Mouse (Mus musculus): ENCODE results near the gene Polk. TPM values are rescaled to one million over a fixed set of nuclear protein-coding genes. Genes with fewer than 3 reads are reported as not detected.

Polk gene
- polyA plus RNA-seq, 1 experiment from 2014 or later = 9.1 TPM

DNA sequence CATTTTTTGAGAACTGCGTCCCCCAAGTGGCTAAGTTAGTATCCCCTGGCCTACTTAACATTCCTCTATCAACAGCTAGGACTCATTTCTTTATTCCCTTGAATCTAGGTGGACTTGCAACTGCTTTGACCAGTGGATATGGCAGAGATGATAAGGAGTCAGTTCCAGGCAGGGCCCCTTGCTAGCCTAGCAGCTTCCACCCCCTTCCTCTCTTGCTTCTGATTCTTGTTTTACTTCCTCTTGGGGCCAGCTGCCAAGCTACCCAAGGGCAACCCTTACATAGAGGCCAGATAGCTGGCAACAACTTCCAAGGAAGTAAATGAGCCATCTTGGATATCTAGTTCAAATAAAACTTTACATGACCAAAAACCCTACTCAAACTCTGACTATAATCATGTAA, 105.5 kb downstream of the Polk start:
- Histone ChIP-seq H3K9ac (replicated peaks; ENCODE audit: low read length) (no peak overlapping the region), H3K27me3 (ENCODE audit: control insufficient read depth, insufficient read depth, low read length) (no peaks in the 10 kb centered on the region), H3K4me1 (ENCODE audit: control insufficient read depth, insufficient read depth, low read length) (no peaks in the 10 kb centered on the region; the same call in 1 of the 2 replicates), H3K4me2 (ENCODE audit: low read depth, low read length) (no peak overlapping the region), H3K9me3 (replicated peaks; ENCODE audit: control insufficient read depth, low read length) (no peaks in the 10 kb centered on the region), H3K27ac (replicated peaks; ENCODE audit: low read depth, low read length) (no peak overlapping the region), H3K4me3 (ENCODE audit: low read depth, low read length) (no peak overlapping the region), H3K36me3 (replicated peaks; ENCODE audit: control insufficient read depth, insufficient read depth, low read depth, low read length) (no peaks in the 10 kb centered on the region)
- 88% methylated on average over 1 of the region's 1 CpGs for WGBS
- no peak for DNase-seq (ENCODE audit: low spot score)
- no peak for ATAC-seq (replicated peaks; ENCODE audit: insufficient number of reproducible peaks, low FRiP score, low TSS enrichment, low read depth)

DNA sequence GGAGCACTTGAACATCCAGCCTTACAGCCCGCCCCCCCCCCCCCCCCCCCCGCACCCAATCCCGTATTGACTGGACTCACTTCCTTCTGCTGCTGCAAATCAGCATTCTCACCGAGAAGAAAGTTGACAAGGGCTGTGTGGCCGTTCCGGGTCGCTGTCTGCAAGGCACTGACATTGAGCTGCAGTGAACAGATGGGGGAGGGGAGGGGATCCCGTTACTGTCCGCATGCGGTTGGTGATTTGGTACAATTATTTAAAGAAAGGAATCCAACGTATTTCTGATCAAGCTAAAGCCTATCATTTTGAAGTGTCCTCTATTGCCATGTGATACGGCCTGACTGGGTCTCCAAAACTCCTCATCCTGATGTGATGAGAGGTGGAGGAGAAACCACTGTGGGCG, 106.6 kb downstream of the Polk start:
- no peak for ATAC-seq (replicated peaks; ENCODE audit: insufficient number of reproducible peaks, low FRiP score, low TSS enrichment, low read depth)
- Histone ChIP-seq H3K4me1 (ENCODE audit: control insufficient read depth, insufficient read depth, low read length) (no peaks in the 10 kb centered on the region; the same call in 1 of the 2 replicates), H3K4me3 (ENCODE audit: low read depth, low read length) (no peak overlapping the region), H3K4me2 (ENCODE audit: low read depth, low read length) (no peak overlapping the region), H3K9ac (replicated peaks; ENCODE audit: low read length) (no peak overlapping the region), H3K27ac (replicated peaks; ENCODE audit: low read depth, low read length) (no peak overlapping the region), H3K9me3 (replicated peaks; ENCODE audit: control insufficient read depth, low read length) (no peaks in the 10 kb centered on the region), H3K27me3 (ENCODE audit: control insufficient read depth, insufficient read depth, low read length) (no peaks in the 10 kb centered on the region), H3K36me3 (replicated peaks; ENCODE audit: control insufficient read depth, insufficient read depth, low read depth, low read length) (no peaks in the 10 kb centered on the region)
- DNase-seq (ENCODE audit: low spot score) = peak; percentile 57
- 27% methylated on average over 12 of the region's 13 CpGs for WGBS

DNA sequence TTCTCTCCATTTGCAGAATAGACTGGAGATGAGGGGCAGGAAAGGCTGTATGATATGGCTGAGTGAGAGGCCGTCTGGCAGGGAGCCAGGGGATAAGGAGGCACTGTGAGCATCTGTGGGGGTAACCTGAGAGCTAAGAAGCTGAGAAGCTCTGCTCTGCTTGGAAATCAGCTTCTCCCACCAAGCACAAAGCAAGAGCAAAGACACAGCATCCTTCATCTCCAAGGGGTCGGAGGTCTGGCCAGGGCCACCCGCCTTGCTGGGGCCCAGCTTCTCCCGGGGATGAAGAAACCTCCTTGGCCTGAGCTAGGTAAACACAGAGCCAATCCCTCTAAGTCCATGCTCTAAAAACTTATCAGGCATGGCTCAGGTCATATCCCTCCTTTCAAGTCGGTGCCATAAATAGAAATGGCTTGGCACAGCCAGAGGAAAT, 107.5 kb downstream of the Polk start:
- H3K4me3 ChIP-seq (ENCODE audit: low read depth, low read length) = no peak overlapping the region
- ATAC-seq (replicated peaks; ENCODE audit: insufficient number of reproducible peaks, low FRiP score, low TSS enrichment, low read depth) (peak; percentile 51; the same call in 1 of the 2 replicates), DNase-seq (ENCODE audit: low spot score) (peak; percentile 57)
- no peaks in the 10 kb centered on the region; the same call in 1 of the 2 replicates for H3K4me1 ChIP-seq (ENCODE audit: control insufficient read depth, insufficient read depth, low read length)
- no peaks in the 10 kb centered on the region for H3K36me3 ChIP-seq (replicated peaks; ENCODE audit: control insufficient read depth, insufficient read depth, low read depth, low read length)
- no peaks in the 10 kb centered on the region for H3K9me3 ChIP-seq (replicated peaks; ENCODE audit: control insufficient read depth, low read length)
- no peak overlapping the region for H3K9ac ChIP-seq (replicated peaks; ENCODE audit: low read length)
- no peaks in the 10 kb centered on the region for H3K27me3 ChIP-seq (ENCODE audit: control insufficient read depth, insufficient read depth, low read length)
- H3K27ac ChIP-seq (replicated peaks; ENCODE audit: low read depth, low read length) = peak overlapping the region; percentile 56; the same call in 1 of the 2 replicates
- 43% methylated on average over 5 of the region's 5 CpGs for WGBS
- no peak overlapping the region for H3K4me2 ChIP-seq (ENCODE audit: low read depth, low read length)

DNA sequence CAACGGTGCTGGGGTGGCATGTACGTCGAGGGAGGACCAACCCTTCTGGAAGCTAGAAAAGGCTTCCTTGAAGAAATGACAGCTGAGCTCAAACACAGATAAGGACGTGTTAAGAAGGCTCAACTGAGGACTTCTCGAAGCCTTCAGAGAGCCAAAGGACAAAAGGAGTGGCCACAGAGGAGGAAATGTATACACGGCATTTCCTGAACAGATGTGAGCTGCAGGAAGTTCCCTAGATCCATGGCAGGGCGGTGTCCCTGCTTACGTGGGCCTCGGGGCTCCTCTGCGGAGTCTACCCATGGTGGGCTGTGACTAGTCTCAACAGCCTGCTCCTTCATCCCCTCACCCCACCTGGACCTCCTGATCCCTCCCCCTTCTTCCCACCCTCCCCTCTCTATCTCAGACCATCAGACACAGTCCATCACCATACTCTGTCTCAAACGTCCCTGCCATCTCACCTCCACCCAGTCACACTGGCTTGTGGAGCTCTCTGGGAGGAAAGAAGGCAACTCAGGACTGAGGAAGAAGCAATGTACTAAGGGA, 108.7 kb downstream of the Polk start:
- no peaks in the 10 kb centered on the region for H3K9me3 ChIP-seq (replicated peaks; ENCODE audit: control insufficient read depth, low read length)
- 66% methylated on average over 11 of the region's 11 CpGs for WGBS
- H3K27ac ChIP-seq (replicated peaks; ENCODE audit: low read depth, low read length) = no peak overlapping the region

DNA sequence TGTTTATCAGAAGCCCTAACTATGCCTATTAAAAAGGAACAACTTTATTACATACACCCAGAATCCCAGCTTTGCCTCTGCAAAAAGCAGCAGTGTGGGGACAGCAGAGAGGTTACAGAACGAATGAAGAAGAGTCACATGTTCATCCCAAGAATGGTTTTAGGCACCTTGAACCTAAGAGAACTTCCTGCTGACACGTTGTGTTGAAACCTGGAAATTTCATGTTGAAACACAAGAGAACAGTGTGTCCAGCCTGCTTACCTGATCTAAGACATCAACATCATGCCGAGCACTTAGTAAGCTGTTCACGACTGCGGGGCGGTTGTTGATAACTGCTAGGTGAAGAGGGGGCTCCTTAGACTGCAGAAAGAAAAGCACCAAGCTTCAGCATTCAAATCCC, 109.3 kb downstream of the Polk start:
- Histone ChIP-seq H3K36me3 (replicated peaks; ENCODE audit: control insufficient read depth, insufficient read depth, low read depth, low read length) (no peaks in the 10 kb centered on the region), H3K4me2 (ENCODE audit: low read depth, low read length) (no peak overlapping the region), H3K4me3 (ENCODE audit: low read depth, low read length) (no peak overlapping the region), H3K9me3 (replicated peaks; ENCODE audit: control insufficient read depth, low read length) (no peaks in the 10 kb centered on the region), H3K27ac (replicated peaks; ENCODE audit: low read depth, low read length) (no peak overlapping the region), H3K27me3 (ENCODE audit: control insufficient read depth, insufficient read depth, low read length) (no peaks in the 10 kb centered on the region), H3K4me1 (ENCODE audit: control insufficient read depth, insufficient read depth, low read length) (no peaks in the 10 kb centered on the region; the same call in 1 of the 2 replicates), H3K9ac (replicated peaks; ENCODE audit: low read length) (no peak overlapping the region)
- DNase-seq (ENCODE audit: low spot score) (no peak), ATAC-seq (replicated peaks; ENCODE audit: insufficient number of reproducible peaks, low FRiP score, low TSS enrichment, low read depth) (no peak)
- 85% methylated on average over 6 of the region's 6 CpGs for WGBS

More for the DNA sequence above, 108.7 kb downstream of the Polk start:
- DNase-seq (ENCODE audit: low spot score) (no peak), ATAC-seq (replicated peaks; ENCODE audit: insufficient number of reproducible peaks, low FRiP score, low TSS enrichment, low read depth) (no peak; the same call in 1 of the 2 replicates)
- no peaks in the 10 kb centered on the region for H3K27me3 ChIP-seq (ENCODE audit: control insufficient read depth, insufficient read depth, low read length)
- no peak overlapping the region for H3K4me3 ChIP-seq (ENCODE audit: low read depth, low read length)
- H3K36me3 ChIP-seq (replicated peaks; ENCODE audit: control insufficient read depth, insufficient read depth, low read depth, low read length) = no peaks in the 10 kb centered on the region
- H3K4me1 ChIP-seq (ENCODE audit: control insufficient read depth, insufficient read depth, low read length) = no peaks in the 10 kb centered on the region; the same call in 1 of the 2 replicates
- no peak overlapping the region for H3K9ac ChIP-seq (replicated peaks; ENCODE audit: low read length)
- no peak overlapping the region for H3K4me2 ChIP-seq (ENCODE audit: low read depth, low read length)

DNA sequence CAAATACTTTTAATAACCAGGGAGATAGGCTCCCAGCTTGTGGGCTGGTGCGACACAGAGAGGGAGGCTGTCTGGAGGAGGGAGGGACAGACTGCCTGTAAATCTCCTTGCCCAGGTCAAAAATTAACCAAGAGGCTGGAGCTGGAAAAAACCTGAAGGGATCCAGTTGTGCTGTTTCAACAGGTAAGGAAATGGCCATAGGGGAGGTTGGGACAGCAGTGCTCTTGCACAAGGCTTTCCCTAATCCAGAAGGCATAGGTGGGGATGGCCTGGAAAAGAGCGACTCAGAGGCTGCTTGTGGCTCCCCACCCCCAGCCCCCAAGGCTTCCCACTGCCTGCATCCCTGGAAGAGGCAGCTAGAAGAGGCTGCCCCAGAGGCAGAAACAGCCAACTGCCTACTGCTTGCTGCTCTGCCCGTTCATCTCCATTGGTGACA, 110.0 kb downstream of the Polk start:
- Histone ChIP-seq H3K27ac (replicated peaks; ENCODE audit: low read depth, low read length) (no peak overlapping the region), H3K36me3 (replicated peaks; ENCODE audit: control insufficient read depth, insufficient read depth, low read depth, low read length) (no peaks in the 10 kb centered on the region), H3K9me3 (replicated peaks; ENCODE audit: control insufficient read depth, low read length) (no peaks in the 10 kb centered on the region), H3K27me3 (ENCODE audit: control insufficient read depth, insufficient read depth, low read length) (no peaks in the 10 kb centered on the region), H3K4me2 (ENCODE audit: low read depth, low read length) (no peak overlapping the region), H3K4me3 (ENCODE audit: low read depth, low read length) (no peak overlapping the region), H3K4me1 (ENCODE audit: control insufficient read depth, insufficient read depth, low read length) (no peaks in the 10 kb centered on the region; the same call in 1 of the 2 replicates), H3K9ac (replicated peaks; ENCODE audit: low read length) (no peak overlapping the region)
- no peak for DNase-seq (ENCODE audit: low spot score)
- 52% methylated on average over 3 of the region's 3 CpGs for WGBS
- ATAC-seq (replicated peaks; ENCODE audit: insufficient number of reproducible peaks, low FRiP score, low TSS enrichment, low read depth) = no peak

DNA sequence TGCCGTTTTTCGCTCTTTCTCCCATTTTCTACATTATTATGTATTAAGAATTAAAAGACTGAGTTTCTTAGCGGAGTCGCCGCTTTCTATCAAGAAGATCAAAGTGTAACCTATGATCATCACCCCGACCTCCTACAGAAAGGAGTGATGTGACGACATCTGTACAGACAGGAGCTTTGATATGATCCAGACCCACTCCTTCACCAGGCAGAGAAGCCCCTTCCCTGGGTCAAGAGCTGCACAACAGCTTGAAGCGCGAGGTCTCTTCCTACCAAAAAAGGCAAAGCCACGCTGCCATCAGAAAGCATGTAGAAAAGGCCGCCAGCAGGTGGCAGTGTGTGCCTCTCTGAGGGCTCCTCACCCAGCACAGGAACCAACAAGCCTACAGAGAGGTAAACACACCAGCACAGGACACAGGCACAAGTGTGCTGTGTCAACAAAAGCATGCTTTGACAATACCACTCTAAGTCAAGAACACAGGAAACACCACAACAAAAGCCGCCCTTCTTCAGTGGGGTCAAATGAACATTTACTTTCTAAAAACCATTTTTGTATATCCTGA, 110.7 kb downstream of the Polk start:
- no peak overlapping the region for H3K9ac ChIP-seq (replicated peaks; ENCODE audit: low read length)
- ATAC-seq (replicated peaks; ENCODE audit: insufficient number of reproducible peaks, low FRiP score, low TSS enrichment, low read depth) (peak; percentile 61; the same call in 1 of the 2 replicates), DNase-seq (ENCODE audit: low spot score) (peak; percentile 94)
- no peaks in the 10 kb centered on the region for H3K9me3 ChIP-seq (replicated peaks; ENCODE audit: control insufficient read depth, low read length)
- H3K27me3 ChIP-seq (ENCODE audit: control insufficient read depth, insufficient read depth, low read length) = no peaks in the 10 kb centered on the region
- H3K4me3 ChIP-seq (ENCODE audit: low read depth, low read length) = no peak overlapping the region
- H3K4me2 ChIP-seq (ENCODE audit: low read depth, low read length) = no peak overlapping the region
- H3K36me3 ChIP-seq (replicated peaks; ENCODE audit: control insufficient read depth, insufficient read depth, low read depth, low read length) = no peaks in the 10 kb centered on the region
- H3K4me1 ChIP-seq (ENCODE audit: control insufficient read depth, insufficient read depth, low read length) = no peaks in the 10 kb centered on the region; the same call in 1 of the 2 replicates
- 36% methylated on average over 12 of the region's 12 CpGs for WGBS
- no peak overlapping the region for H3K27ac ChIP-seq (replicated peaks; ENCODE audit: low read depth, low read length)

Measured in embryonic facial prominence, embryonic 11.5 days (tissue).